Comparison of ENCODE assay signal across 8 mouse cellular contexts in genomic region chr1:163313921-163314725, GRCm38 (mm10). TPM values are rescaled to one million over a fixed set of nuclear protein-coding genes. Genes with fewer than 3 reads are reported as not detected.
A peak's percentile ranks its signal among the peaks of the same experiment; 100 is the strongest.
DNase-seq lines count a peak whose midpoint lies in the region; ATAC-seq and TF ChIP-seq lines count a peak whose summit lies in the region.

No protein-coding gene starts in this region.

- WGBS in limb, embryonic 12.5 days, result under 1% methylated on average over 21 of the region's 21 CpGs

- intact Hi-C loops in gastrocnemius, postnatal 36 days (cut with DNase I), result loop anchor here (5.0 to 10.0 kb wide), 4 partner anchors 71 to 162 kb away; no protein-coding TSS in a partner anchor

- H3K4me1 ChIP-seq in limb, embryonic 12.5 days (replicated peaks), result peaks cover 27% of the 10 kb centered on the region

- H3K9me3 ChIP-seq in limb, embryonic 12.5 days, result no peaks in the 10 kb centered on the region

- TF ChIP-seq CTCF in C2C12 (IDR thresholded peaks at IDR 0.05; ENCODE audit: control insufficient read depth, insufficient read depth, insufficient read length), result no peak

- H3K27ac ChIP-seq in limb, embryonic 12.5 days, result peak overlapping the region; percentile 100

- DNase-seq in embryo, embryonic 10.5 days (ENCODE audit: low spot score), result peak; percentile 65
- DNase-seq in heart, postnatal 4 days, result peak; percentile 27
- peak; percentile 39 for DNase-seq in retina, postnatal 1 day
- DNase-seq in spleen, postnatal 14 days (ENCODE audit: low spot score in 2 of 2), result no peak
- DNase-seq in gastrocnemius, postnatal 36 days, result no peak
- no peak for DNase-seq in thymus, postnatal 4 days

- H3ac ChIP-seq in C2C12 (ENCODE audit: control insufficient read depth, insufficient read length, low read depth), result peak overlapping the region; percentile 9

- peak; percentile 71 for ATAC-seq in limb, embryonic 12.5 days (ENCODE audit: insufficient number of reproducible peaks, insufficient read depth, low FRiP score, low TSS enrichment, low read depth)

- H3K79me2 ChIP-seq in C2C12 (ENCODE audit: control insufficient read depth, insufficient read depth), result peaks cover 29% of the 10 kb centered on the region

- H3K27me3 ChIP-seq in C2C12 (ENCODE audit: control insufficient read depth, insufficient read depth, insufficient read length), result no peaks in the 10 kb centered on the region
- H3K27me3 ChIP-seq in limb, embryonic 12.5 days, result peaks cover 4% of the 10 kb centered on the region; the same call in 1 of the 2 replicates

- H3K4me3 ChIP-seq in C2C12 (ENCODE audit: insufficient read depth, poor library complexity, severe bottlenecking), result no peak overlapping the region
- H3K4me3 ChIP-seq in limb, embryonic 12.5 days (replicated peaks), result peak overlapping the region; percentile 95

- H3K9ac ChIP-seq in limb, embryonic 12.5 days (replicated peaks), result peak overlapping the region; percentile 100

- H3K4me2 ChIP-seq in limb, embryonic 12.5 days, result peak overlapping the region; percentile 83

- H3K79me3 ChIP-seq in C2C12 (ENCODE audit: low read depth), result peaks cover 7% of the 10 kb centered on the region

- no peaks in the 10 kb centered on the region for H3K36me3 ChIP-seq in C2C12 (ENCODE audit: control insufficient read depth, insufficient read depth)
- H3K36me3 ChIP-seq in limb, embryonic 12.5 days, result peaks cover 13% of the 10 kb centered on the region; the same call in 1 of the 2 replicates

TF ChIP-seq in C2C12, 6 proteins besides CTCF, POLR2A, EP300 and RAD21:
- TF ChIP-seq MAX (IDR thresholded peaks at IDR 0.05) (no peak), FOSL1 (IDR thresholded peaks at IDR 0.05; ENCODE audit: insufficient read depth, low read length, poor library complexity, severe bottlenecking) (no peak), USF1 (IDR thresholded peaks at IDR 0.05; ENCODE audit: low read depth) (no peak), MYOG (IDR thresholded peaks at IDR 0.05; ENCODE audit: control insufficient read depth, extremely low read depth, insufficient read length) (no peak), MYOD1 (IDR thresholded peaks at IDR 0.05; ENCODE audit: control insufficient read depth, insufficient read length, low read depth) (no peak), CEBPB (IDR thresholded peaks at IDR 0.05; ENCODE audit: low read depth) (no peak)

RNA-seq across cellular contexts. Expression of gene Prrx1, which starts 0.6 kb away (rescaled TPM):
- 5.1 TPM for polyA plus RNA-seq in C2C12 (2012; fragmentation: generic; extraction: Trizol)
- 10 to 100 TPM; 32.7 to 34.2 TPM for total RNA-seq in heart, postnatal 4 days (2021)
- 194 and 204 TPM in 2 replicates for polyA plus RNA-seq in limb, embryonic 12.5 days (2016; fragmentation: Nextera tagmentation; extraction: Ambion mirVana)
- 10 to 100 TPM; 34.1 to 39.4 TPM for total RNA-seq in gastrocnemius, postnatal 36 days (2021)

Comparison
In these comparisons a context has a peak if more than half of its experiments do, and no peak if none do; other contexts are left out.
1. DNase-seq: peak in embryo, embryonic 10.5 days (single experiment), heart, postnatal 4 days (single experiment) and retina, postnatal 1 day (single experiment); none in spleen, postnatal 14 days (0 of 2), gastrocnemius, postnatal 36 days (0 of 2) and thymus, postnatal 4 days (single experiment).